Mouse (Mus musculus) gonadal fat pad, adult 2 months (tissue): Measurements from ENCODE around the gene Foxo3. TPM values are rescaled to one million over a fixed set of nuclear protein-coding genes. Genes with fewer than 3 reads are reported as not detected.
A peak's percentile ranks its signal among the peaks of the same experiment; 100 is the strongest.

Experiments
- DNase-seq: peaks from one replicate; pipeline ENCODE4 v3.0.0-alpha.2; 2012; ENCODE audit warnings: low read depth
- polyA plus RNA-seq: library from polyadenylated mRNA; depleted of rRNA; stranded (reverse); fragments of >200 nt; gene quantifications from 2 replicates; pipeline ENCODE4 v1.2.3, GENCODE M21; 2012

The Foxo3 gene
- polyA plus RNA-seq, 1 experiment = 29.1 TPM

DNA sequence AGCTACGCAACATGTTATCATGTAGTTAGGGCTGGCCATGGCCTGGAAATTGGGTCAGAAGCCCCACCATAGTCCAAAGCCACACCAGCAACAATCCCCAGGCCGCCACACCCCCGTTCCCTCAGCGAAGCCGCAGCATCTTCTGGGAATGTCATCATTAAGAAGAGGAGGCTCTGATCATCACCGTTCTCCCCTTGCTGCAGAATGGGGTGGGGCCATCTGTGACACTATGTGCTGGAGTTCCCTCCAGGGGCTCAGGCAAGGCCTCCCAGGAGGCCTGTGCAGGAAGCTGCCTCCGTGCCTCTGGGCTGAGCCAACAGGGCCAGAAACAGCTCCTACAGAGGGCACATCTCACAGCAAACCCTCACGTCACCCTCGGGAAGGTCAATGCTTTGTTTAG, 88.5 kb downstream of the Foxo3 start:
- no peak for DNase-seq

DNA sequence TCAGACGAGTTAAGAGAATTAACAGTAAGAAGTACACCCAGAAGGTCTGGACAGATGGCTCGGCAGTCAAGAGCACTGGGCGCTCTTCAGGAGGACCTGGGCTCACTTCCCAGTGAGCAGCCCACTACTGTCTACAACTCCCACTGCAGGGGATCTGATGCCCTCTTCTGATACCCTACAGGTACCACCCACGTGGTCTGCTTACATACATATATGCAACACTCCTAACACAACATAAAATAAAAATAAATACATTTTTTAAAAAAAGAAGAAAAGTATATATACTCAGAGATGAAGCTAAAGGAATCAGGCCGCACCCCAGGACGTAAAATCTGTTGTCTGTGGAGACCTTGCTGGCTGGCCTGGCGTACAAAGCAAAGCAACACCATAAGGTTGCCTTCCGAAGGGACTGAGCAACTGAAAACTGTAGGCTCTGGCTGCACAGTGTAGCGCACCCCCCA, 89.6 kb downstream of the Foxo3 start:
- DNase-seq = no peak

DNA sequence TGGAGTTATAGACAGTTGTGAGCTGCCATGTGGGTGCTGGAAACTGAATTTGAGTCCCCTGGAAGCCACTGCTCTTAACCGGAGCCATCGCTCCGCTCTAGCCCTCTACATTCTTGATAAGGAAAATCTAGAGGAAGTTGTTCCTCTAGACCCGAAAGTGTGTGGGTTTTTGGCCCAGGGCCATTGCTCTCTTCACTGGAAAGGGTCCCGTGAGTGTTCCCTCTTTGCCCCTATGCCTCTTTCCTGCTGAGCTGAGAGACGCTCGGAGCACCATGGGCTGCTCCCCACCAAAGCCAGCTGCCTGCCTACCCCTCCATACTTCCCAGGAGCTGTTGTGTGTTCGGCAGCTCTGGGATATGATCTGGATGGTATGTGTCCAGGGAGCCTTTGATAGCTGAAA, 96.2 kb downstream of the Foxo3 start:
- DNase-seq = no peak

DNA sequence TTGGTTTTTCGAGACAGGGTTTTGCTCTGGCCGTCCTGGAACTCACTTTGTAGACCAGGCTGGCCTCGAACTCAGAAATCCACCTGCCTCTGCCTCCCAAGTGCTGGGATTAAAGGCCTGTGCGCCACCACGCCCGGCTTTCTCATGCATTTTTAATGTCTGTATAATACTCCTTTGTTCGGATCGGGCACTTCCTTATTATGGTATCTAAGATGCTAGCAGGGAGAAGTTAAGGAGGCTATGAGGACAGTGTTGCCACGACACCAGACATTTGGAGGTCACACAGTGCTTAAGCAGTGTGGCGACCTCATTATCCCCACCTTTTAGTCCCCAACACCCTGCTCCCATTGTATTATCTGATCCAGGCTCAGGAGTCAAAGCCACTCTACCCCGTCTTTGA, 97.8 kb downstream of the Foxo3 start:
- no peak for DNase-seq

DNA sequence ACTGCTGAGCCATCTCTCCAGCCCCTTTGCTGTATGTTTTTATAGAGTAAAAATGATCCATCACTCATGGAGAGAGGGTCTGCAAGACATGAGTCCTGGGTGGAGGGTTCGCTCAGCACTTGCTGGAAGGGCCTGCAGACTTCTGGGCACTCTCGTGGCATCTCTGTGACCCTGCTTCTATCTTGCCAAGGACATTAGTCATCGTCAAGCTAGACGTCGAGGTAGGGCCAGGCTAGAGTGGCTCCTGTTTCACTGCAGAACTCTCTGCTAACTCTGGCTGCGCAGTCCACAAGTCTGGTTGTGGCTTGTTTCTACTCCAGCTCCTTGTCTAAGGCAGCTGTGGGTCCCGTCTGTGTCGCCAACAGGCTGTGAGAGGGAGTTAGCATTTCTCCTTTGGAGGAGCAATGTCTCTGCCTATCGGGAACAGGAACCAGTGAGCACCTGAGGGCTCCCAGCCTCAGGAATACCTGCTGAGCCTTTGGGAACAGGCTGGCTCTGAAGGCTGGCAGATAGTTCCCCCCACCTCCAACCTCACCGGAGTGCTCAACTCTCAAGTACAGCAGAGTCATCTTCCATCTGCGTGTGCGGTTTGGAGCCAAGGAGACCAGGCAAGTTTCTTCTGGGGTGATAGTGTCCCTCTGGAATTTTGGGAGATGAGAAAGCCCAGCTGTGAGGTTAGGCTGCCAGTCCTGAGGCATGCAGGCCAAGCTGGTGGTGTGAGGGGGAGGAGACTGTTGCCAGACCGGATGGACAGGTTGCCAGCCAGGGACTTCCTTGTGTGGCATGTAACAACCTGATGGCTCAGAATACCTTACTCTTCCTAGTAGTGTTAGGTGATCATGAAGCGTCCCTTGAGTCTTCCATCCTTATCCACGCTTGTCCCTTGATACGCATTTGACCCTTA, 98.5 kb downstream of the Foxo3 start:
- peak; percentile 67 for DNase-seq

DNA sequence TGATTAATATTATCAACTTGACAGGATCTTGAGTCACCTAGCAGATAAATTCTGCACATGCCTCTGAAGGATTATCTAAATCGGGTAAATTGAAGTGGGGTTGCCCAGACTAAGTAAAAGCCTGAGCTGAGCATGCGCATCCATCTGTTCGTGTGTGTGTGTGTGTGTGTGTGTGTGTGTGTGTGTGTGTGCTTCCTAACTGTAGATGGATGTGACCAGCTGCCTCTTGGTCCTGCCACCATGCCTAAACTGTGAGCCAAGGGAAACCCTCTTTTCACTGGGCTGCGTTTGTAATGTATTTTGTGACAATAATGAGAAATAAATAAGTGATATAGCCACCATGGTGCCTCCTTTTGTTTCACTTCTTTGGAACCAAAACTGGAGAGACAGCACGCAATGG, 102.3 kb downstream of the Foxo3 start:
- DNase-seq = no peak

DNA sequence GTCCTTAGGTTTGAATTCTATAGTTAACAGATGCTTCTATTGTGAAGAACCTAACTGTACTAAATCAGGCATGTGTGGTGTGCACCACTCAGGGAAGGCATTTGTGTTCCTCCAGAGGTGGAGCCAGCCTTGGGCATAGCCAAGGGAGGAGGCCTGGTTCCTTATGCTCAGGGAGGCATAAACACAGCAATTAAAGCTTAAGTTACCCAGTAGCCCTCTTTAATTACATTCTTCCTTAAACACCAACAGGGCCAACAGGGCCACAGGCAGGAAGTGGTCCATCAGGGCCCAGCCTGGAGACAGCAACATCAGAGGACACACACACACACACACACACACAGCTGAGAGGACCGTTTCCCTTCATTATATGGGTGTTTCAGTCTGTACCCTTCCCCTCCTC, 102.7 kb downstream of the Foxo3 start:
- DNase-seq = no peak

DNA sequence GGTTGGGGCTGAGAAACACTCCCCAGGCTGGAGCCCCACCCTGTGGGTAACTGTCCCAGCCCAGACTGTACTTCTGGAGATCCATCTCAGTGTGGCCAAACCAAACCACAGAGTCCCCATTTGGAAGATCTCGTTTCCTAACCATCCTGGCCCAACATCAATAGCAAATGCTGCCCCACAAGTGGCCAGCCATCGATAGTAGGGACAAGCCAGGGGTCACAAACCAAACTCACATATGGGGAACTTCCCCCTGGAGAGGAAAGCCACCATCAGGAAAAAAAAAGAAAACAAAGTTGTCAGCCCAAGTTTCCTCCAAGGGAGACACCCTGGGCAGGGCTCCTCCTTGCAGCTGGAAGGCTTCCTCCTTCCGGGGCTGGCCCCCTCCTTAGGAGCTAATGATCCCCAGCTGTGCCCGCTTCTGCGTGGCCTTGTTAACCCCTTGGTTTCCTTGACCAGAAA, 105.6 kb downstream of the Foxo3 start:
- no peak for DNase-seq

DNA sequence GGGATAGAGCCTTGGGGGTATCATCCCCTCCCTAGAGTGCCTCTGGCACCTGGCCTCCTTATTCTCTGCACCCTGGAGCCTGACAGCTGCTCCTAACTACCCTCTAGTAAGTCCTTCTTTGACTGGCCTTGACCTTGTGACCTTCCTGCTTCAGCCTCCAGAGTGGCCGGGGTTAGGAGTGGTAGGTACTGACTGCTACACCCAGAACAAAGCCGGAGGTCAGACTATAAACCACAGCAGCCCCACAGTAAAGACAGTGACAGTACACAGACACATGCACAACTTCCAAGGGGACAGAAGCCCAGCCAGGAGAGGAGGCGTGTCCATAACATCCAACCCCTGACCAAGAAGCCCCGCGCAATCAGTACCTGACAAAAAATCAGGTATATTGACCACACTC, 106.4 kb downstream of the Foxo3 start:
- no peak for DNase-seq

DNA sequence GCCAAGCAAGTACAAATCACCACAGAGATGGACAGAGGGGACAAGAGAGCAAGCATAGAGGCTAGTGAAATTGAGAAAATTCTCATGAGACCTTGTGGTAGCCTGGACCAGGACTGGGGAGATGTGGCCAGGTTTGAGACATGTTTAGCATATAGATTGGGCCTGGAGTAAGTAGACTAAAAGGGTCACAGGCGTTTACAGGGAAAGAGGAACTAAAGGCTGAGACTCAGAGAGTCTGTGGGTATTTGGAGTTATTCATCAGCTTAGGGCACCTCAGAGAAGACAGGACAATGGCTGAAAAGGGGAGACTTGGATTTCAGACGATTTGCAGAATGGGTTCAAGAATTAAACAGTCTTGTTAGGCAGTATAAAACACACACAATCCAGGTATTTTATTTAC, 121.8 kb downstream of the Foxo3 start:
- DNase-seq = no peak

DNA sequence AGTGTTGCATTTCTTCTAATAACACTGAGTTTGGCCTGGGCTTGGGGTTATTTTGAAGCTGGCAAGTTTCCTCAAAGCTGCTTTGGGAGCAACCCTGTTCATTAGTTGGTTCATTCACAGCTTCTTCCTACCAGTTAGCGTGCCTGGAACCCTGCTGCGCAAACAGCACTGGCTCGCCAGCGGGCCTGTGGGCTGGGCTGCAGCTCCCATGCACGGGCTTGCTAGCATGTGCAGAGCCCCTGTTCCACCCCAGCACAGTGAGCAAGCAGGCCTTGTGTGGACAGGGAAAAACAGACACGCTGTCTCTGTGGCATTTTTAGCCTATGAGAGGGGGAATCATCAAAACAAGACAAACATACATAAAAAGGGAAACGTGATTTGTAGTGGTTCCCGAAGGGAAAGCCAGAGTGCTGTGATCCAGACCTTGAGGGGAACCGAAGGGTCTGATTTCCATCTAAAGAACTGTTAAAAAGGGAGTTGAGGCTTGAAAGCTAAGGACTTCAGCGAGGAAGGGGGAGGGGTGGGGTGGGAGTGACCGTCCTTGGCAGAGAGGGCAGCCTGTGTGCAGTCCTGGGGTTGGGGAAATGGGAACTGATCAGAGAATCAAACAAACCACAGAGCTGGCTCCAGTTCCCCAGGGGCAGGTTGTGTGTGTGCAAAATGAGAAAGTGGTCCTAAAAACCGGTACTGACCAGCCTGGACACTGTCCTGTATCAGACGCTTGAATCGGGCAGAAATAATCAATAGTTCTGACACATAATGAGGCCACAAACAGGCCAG, 123.9 kb downstream of the Foxo3 start:
- DNase-seq = no peak

DNA sequence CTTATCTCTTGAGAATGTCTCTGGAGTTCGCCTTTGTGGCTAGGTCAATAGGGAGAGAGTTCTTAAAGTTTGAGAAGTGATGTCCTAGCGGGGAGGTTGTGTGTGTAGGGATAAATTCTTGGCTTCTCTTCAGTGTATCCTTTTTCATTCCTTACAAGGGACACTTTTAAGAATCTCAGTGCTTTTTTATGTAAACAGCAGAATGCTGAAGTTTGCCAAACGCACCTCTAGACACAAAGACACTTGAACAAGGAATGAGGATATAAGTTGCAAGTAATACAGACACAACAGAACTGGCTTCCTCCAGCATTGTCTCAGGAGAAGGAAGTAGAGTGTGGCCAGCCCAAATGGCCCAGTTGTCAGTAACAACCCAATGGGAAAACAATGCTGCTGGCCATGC, 126.8 kb downstream of the Foxo3 start:
- no peak for DNase-seq

DNA sequence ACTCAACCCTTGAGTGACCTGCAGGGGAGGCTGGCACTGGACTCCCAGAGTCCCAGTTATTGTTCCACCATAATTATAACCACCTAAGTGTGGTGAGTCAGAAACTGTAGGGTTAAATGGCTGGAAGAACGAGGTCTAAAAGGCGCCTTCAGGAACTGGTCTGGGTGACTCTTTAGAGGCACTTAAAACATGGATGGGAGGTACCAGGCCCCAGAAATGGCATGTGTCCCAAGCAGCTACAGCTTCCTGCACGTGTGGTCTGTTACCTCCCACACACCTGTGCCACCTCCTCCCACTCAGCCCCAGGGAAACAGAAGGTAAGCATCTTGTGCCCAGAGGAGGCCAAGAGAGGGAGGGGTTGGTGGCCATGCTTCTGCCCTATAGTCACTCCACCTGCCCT, 128.2 kb downstream of the Foxo3 start:
- DNase-seq = no peak

DNA sequence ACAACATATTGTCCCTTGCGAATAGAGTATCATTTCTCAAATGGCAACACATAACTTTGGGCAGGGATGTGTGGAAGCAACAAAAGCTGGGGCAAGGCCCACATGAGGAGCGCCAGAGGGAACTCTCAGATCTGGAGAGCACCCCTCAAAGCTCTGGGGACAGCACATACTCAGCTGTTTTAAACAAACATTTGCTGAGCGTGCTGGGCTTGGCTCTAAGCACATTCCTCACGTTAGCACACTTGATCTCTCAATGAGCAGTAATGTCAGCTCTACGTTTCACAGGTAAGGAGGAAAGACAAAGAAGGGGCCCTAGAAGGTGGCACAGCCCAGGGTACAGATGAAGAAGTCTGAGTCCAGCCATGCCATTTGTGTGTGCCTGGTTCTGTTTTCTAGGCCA, 131.3 kb downstream of the Foxo3 start:
- DNase-seq = no peak

DNA sequence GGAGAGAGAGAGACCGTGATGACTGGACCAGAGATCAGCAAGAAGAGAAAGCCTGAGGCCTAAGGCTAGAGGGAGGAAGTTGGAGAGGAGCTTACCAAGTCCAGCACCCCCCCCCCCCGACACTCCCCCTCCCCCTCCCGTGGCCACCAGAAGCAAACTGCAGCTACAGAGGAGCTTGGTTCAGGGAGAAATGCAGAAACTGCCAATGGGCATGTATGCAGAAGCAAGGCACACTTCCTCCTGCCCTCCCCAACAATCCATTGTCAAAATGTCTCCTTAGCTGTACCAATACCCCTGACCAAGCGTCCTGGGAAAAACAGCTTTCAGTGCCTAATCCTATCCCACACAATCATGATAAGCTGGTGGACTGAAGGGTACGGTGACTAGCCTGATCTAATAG, 131.8 kb downstream of the Foxo3 start:
- DNase-seq = no peak

DNA sequence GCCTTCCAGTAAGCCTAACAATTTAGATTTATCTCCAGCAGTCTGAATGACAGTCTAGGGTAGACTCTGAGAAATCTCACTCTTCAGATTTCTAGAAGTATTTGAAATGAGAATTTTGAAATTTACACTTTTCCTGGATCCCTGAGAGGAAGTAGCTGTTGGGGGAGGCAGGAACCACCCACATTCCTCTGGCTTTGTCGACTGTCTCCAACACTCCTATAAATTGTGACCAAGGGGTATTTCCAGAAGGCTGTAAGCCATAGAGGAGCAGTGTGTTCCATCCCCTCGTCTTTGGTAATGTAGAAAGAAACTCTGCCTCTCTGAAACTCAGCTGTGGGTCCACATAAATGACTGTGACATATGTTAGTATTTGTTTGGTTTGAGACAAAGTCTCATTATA, 132.4 kb downstream of the Foxo3 start:
- DNase-seq = no peak

DNA sequence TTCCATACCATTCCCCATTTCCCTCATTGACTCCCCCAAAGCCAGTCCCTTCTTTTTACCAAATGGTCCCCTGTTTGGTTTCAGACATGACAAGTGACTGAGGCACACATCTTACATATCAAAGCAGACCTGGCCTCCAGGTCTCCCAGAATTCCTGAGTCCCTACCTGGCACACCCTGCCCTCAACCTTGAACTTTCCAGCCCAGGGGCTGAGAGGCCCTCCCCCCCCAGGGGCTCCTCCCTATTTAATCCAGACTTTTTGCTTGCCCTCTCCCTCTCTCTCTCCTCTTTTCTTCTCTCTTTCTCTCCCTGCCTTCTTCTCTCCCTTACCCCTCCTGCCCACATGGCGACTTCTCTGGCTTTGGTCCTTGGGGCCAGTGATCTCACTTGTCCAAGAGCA, 133.8 kb downstream of the Foxo3 start:
- no peak for DNase-seq

DNA sequence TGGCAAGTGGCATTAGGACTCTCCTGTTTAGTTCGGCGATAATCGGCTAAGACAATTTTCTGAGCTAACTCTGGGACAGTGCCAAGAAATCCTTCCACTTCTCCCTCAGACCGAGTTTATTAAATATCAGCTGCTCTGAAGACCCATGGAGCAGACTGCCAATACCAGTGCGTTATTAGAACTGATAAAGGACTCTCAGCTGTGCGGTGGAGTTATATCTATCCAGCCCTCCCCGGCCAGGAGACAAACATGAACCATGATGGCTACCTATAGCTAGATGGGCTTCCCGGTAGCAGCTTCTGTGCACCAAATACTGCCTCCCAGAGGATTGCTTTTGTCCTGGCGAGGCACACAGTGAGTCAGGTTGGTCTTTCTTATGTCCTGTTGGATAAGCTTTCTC, 134.5 kb downstream of the Foxo3 start:
- no peak for DNase-seq

DNA sequence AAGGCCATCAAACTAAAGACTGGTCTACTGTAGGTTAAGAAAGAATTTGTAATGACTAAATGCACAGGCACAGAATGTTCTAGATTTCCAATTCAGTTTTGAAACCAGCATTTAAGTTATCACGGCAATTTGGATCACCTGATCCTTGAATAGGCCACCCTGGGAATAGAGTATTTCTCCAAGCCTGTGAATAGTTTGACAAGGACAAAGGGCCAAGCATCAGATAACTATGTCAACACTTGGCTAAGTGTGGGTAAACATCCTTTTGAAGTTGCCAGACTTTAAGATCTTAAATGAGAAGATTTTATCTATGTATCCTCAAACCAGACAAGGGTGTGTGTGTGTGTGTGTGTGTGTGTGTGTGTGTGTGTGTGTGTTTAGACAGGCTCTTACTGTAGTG, 136.8 kb downstream of the Foxo3 start:
- no peak for DNase-seq

DNA sequence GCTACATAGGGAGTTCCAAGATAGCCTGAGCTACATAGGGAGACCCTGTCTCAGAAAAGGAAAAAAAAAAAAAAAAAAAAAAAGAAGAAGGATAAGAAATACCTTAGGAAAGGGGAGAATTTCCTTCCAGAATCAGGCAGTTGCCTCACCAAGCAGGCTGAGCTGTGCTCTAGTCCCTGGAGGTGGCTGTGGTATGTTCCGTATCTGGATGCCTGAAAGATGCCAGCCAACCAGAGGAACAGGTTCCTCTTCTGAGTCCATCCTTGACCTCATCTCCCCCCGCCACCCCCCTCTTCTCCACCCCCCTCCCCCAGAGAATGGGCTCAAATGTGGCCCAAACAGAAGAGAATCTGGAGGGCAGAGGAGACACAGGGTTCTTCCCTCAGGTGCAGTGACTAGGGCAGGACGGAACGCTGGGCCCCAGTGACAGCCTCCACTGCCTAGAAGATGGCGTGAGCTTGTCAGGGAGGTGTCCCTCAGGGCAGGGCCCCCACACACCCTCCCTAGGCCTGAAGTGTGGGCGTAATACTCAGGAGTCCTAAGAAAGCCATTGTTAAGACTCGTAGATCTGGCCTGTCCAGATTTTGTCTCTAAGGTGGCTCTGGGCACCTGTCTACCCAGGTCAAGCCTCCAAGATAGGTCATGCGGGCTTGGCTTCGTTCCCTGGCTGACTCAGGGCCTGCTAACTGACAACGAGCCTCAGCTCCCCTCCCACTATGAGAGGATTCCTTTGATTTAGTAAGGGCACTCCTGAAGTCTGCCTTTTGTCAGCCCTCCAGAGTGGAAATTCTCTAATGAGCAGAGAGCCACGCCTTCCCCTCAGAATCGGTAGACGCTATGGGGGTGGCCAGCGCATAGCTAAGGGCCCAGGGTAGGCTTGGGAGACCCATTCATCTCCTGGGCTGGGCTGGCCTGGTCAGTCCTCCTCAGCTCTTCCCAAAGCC, 141.5 kb downstream of the Foxo3 start:
- DNase-seq = peak; percentile 90
